Mouse (Mus musculus): ENCODE measurements around the gene AC140267.1. TPM values are rescaled to one million over a fixed set of nuclear protein-coding genes. Genes with fewer than 3 reads are reported as not detected.

Gene AC140267.1
- total RNA-seq, 2 experiments from 2014 or later: 20.4 to 24.6 TPM

DNA sequence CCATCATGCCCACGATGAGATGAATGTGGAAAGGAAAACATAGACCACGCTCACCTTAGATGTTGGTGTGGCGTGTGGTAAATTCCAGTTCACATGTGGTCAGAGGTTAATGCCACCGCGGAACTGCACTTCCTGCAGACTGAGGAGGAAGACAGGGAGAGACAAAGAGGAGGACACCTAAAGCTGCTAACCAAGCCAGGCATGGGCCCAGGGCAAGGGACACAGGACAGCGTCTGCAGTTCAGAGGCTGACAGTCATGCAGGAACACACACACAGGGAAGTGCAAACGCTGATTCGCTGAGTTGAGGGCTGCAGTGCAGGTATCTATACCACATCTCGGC, 19.2 kb upstream of the AC140267.1 start:
- no peak overlapping the region for H3K4me3 ChIP-seq
- TF ChIP-seq CTCF (conservative IDR thresholded peaks at IDR 0.05): no peak
- DNase-seq (ENCODE audit: low spot score in 2 of 2): no peak
- H3K27ac ChIP-seq: no peak overlapping the region

DNA sequence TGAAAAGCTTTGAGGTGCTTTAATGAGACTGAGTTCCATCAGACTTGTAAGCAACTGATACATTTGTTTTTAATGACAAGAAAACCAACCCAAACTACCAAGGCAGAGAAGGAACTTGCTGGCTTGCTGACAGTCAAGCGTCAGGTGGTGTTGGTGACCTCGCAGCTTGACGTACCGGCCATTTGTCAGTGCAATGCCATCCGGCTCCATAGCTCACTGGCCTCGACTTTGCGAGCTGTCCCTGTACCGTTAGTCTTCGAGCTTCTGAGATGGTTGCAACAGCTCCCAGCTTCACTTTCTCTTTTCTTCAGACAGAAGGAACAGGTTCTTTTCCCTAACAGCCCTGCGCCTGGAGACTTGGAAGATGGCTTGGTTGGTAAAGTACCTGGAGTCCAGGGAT, 18.2 kb upstream of the AC140267.1 start:
- TF ChIP-seq CTCF (conservative IDR thresholded peaks at IDR 0.05): no peak
- no peak overlapping the region for H3K4me3 ChIP-seq
- no peak for DNase-seq (ENCODE audit: low spot score in 2 of 2)
- H3K27ac ChIP-seq: no peak overlapping the region

- no peak for TF ChIP-seq CTCF (conservative IDR thresholded peaks at IDR 0.05)
- no peak for DNase-seq (ENCODE audit: low spot score in 2 of 2)
- H3K27ac ChIP-seq: no peak overlapping the region
- no peak overlapping the region for H3K4me3 ChIP-seq
These were observed 16.4 kb upstream of the AC140267.1 start for GRCm38 (mm10) chr15:80219211-80219610.

GRCm38 (mm10) chr15:80219705-80220657, 15.7 kb upstream of the AC140267.1 start:
- no peak for DNase-seq (ENCODE audit: low spot score in 2 of 2)
- Histone ChIP-seq H3K27ac (no peak overlapping the region), H3K4me3 (no peak overlapping the region)
- no peak for TF ChIP-seq CTCF (conservative IDR thresholded peaks at IDR 0.05)

DNA sequence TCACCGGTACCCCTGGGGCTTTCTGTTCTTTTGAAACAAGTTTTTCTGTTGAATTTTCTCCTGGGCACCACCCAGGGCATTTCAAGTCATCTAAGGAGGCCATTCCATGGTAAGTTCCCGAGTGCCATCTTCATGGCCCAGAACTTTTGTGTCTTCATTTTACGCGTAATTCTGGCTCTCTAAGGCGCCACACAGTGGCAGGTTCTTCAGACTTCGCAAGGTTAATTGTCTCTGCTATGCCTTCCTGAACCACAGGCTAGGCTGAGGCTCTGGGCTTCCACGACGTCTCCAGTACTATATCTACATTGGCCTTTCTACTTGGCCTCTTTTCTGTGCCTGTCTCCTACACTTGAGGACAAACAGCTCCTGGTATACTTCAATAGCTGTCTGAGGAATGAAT, 14.6 kb upstream of the AC140267.1 start:
- Histone ChIP-seq H3K4me3 (no peak overlapping the region), H3K27ac (no peak overlapping the region)
- no peak for TF ChIP-seq CTCF (conservative IDR thresholded peaks at IDR 0.05)
- DNase-seq (ENCODE audit: low spot score in 2 of 2): no peak

GRCm38 (mm10) chr15:80223751-80224150, 11.9 kb upstream of the AC140267.1 start:
- Histone ChIP-seq H3K4me3 (no peak overlapping the region), H3K27ac (no peak overlapping the region)
- TF ChIP-seq CTCF (conservative IDR thresholded peaks at IDR 0.05): no peak
- DNase-seq (ENCODE audit: low spot score in 2 of 2): no peak

GRCm38 (mm10) chr15:80225208-80225607, 10.4 kb upstream of the AC140267.1 start:
- H3K27ac ChIP-seq: no peak overlapping the region
- DNase-seq (ENCODE audit: low spot score in 2 of 2): peak; percentile 37 to 76
- TF ChIP-seq CTCF (conservative IDR thresholded peaks at IDR 0.05): peak; percentile 82
- H3K4me3 ChIP-seq: no peak overlapping the region

DNA sequence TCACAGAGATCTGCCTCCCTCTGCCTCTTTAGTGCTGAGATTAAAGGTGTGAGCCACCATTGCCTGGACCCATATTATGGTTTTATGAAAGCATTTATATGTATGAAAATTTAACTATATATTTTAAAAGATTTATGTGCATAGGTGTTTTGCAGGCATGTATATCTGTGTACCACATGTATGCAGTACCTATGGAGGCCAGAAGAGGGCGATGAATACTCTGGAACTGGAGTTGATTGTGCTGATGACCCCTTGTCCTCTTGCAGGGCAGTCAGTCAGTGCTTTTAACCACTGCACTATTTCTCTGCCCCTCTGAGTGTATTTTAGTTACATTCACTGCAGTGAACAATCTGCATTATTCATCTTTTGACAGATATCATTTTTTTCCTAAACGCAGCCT, 9.8 kb upstream of the AC140267.1 start:
- no peak overlapping the region for H3K4me3 ChIP-seq
- TF ChIP-seq CTCF (conservative IDR thresholded peaks at IDR 0.05): peak; percentile 69
- peak in 1 of 2 experiments; percentile 41 for DNase-seq (ENCODE audit: low spot score in 2 of 2)
- H3K27ac ChIP-seq: no peak overlapping the region

- TF ChIP-seq CTCF (conservative IDR thresholded peaks at IDR 0.05): no peak
- Histone ChIP-seq H3K27ac (no peak overlapping the region), H3K4me3 (no peak overlapping the region)
- DNase-seq (ENCODE audit: low spot score in 2 of 2): no peak
These were observed 7.4 kb upstream of the AC140267.1 start for GRCm38 (mm10) chr15:80228071-80228800.

- TF ChIP-seq CTCF (conservative IDR thresholded peaks at IDR 0.05): no peak
- H3K4me3 ChIP-seq: no peak overlapping the region
- DNase-seq (ENCODE audit: low spot score in 2 of 2): no peak
- H3K27ac ChIP-seq: no peak overlapping the region
These were observed 3.3 kb upstream of the AC140267.1 start for GRCm38 (mm10) chr15:80232331-80232730.

- H3K4me3 ChIP-seq: peak overlapping the region; percentile 87
- DNase-seq (ENCODE audit: low spot score in 2 of 2): no peak
- no peak for TF ChIP-seq CTCF (conservative IDR thresholded peaks at IDR 0.05)
- peak overlapping the region; percentile 96 for H3K27ac ChIP-seq
These were observed 2.6 kb upstream of the AC140267.1 start for GRCm38 (mm10) chr15:80233053-80233452.

DNA sequence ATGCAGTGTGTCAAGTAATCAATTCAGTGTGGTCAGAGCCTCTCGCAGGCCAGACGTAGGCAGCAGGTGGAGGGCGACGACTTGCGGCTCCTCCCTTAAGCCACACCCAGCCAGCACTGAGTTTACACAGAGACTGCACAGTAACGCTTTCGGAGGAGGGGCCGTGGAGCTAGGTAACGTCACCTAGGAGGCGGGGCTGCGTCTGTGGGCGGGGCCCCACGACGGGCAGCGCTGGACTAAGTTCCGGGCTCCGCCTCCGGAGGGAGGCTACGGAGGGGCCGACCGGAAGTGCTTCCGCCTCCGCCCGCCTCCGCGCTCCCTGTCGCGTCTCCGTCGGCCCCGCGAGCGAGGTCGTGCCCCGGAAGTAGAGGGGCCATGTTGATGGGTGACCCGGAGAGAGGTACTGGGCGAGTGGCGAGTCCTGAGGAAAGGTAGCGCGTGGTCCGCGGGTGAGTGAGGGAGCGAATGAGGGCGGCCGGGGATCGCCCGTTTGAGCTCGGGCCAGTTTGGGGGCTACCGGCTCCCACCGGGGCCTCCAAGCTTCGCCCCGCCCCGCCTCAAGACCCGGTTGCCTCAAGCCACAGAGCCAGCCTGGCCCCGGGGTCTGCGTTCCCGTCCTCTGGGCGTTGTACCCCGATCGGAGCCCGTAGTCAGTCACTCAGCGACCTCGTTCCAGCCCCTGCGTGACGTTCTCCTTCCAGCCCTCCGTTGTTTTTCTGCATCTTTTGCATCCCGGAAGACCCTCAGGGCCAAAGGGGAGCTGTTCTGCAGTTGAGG, 1.7 kb upstream of the AC140267.1 start, which contains the start of gene Mief1:
Gene Mief1 (plus strand): TSS at position 286 of the 777 bp plus-strand sequence.
- Histone ChIP-seq H3K4me3 (peak within 1 kb of the TSS; percentile 87), H3K27ac (peak within 1 kb of the TSS; percentile 96)
- DNase-seq (ENCODE audit: low spot score in 2 of 2): peak; percentile 98
- peak; percentile 46; the same call in 1 of the 2 replicates for TF ChIP-seq CTCF (conservative IDR thresholded peaks at IDR 0.05)

GRCm38 (mm10) chr15:80248135-80248534, 12.5 kb downstream of the AC140267.1 start:
- Histone ChIP-seq H3K27ac (no peak overlapping the region), H3K4me3 (no peak overlapping the region)
- TF ChIP-seq CTCF (conservative IDR thresholded peaks at IDR 0.05): no peak
- no peak for DNase-seq (ENCODE audit: low spot score in 2 of 2)

All from layer of hippocampus, adult 2 months (tissue).